Mouse (Mus musculus) lung, adult 2 months (tissue): ENCODE data around the gene Dedd. TPM values are rescaled to one million over a fixed set of nuclear protein-coding genes. Genes with fewer than 3 reads are reported as not detected.

ENCODE experiments used
- DNase-seq: peaks from one replicate; pipeline ENCODE4 v3.0.0; 2022
- H3K4me1 ChIP-seq: fragments of 200-500 bp; 2 replicates; pipeline ENCODE4 v1.6.1; 2011; ENCODE audit warnings: low read length; ENCODE audit not compliant: control insufficient read depth, insufficient read depth
- H3K4me3 ChIP-seq: fragments of 200-500 bp; replicated peaks from 2 replicates; pipeline ENCODE3; 2011; ENCODE audit warnings: low read depth, mild to moderate bottlenecking, control low read depth, low read length; ENCODE audit errors: extremely low read depth
- CTCF ChIP-seq: fragments of 200-500 bp; IDR thresholded peaks from 2 replicates; pipeline ENCODE4 v1.5.1; 2011; ENCODE audit warnings: mild to moderate bottlenecking, low read length, control low read depth; ENCODE audit not compliant: insufficient read depth
- POLR2A ChIP-seq: fragments of 200-500 bp; IDR thresholded peaks from 2 replicates; pipeline ENCODE4 v1.6.1; 2011; ENCODE audit warnings: low read depth, mild to moderate bottlenecking, control low read depth, low read length, borderline replicate concordance; ENCODE audit errors: extremely low read depth
- whole genome bisulfite sequencing: fragments of 180-500 bp; shearing (Covaris S2); methylation state at CpG from one replicate; pipeline ENCODE4 v1.1.7; 2018; 5-methylcytosine and 5-hydroxymethylcytosine counted together
- polyA plus RNA-seq: library from polyadenylated mRNA; depleted of rRNA; stranded (reverse); fragments of >200 nt; gene quantifications from 2 replicates; pipeline ENCODE4 v1.2.3, GENCODE M21; 2012

The Dedd gene
- polyA plus RNA-seq, 1 experiment, result 47.0 TPM

DNA sequence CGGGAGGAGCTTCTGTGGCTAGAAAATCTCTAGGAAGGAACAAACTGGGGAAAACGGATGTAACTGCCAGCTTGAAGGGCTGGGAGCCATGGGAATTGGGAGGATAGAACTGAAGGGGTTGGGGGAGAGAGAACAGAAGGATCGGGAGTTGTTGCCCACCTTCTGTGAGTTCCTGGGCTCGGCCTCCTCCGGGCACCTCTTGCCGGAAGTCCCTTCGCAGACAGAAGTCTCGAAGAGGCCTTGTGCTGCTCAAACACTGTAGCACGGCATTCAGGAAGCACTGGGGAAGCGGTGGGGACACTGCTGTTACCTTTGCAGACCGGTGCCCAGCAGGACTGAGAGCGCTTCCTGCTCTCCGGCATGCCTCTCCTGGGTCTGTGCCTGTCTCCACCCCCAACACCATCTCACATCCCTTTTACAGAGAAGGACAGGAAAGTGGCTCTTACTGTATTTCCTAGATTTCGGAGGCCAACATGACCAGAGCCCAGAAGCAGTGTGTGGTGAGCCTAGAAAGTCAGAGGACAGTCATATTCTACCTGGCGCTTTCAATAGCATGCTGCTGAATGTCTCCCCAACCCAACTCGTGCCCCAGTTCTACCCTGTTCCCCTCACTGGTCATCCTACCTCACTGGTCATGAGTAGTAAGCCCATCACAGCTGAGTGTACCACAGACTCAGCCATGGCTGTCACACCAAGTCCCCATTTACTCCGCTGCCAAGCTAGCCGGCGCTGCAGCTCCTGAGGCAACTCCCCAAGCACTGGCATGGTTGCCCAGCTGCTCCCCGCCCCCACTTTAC, 43.7 kb upstream of the Dedd start:
- no peak for DNase-seq
- 75% methylated on average over 20 of the region's 20 CpGs for WGBS
- Histone ChIP-seq H3K4me3 (no peak overlapping the region), H3K4me1 (peaks cover 9% of the 10 kb centered on the region)
- TF ChIP-seq CTCF, result no peak
- no peak for TF ChIP-seq POLR2A

DNA sequence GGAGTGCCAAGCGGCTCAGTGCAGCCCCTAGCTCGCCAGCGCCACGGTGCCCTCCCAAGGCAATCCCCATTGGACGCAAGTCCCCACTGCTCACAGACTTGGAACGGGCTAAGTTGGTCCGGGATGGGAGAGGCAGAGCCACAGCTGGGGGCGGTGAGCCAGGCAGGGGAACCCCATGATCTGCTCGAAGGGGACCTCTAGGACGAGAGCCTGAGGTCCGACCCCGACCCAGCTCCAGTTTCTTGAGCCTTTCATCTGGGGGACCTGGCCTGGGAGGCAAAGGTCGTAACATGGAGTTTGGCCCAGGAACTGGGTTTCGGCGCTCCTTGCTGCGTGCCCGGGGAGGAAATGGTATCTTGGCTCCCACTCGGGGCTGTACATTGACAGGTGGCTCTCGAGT, 42.4 kb upstream of the Dedd start:
- TF ChIP-seq POLR2A, result no peak
- TF ChIP-seq CTCF, result no peak
- 88% methylated on average over 19 of the region's 19 CpGs for WGBS
- Histone ChIP-seq H3K4me1 (peaks cover 7% of the 10 kb centered on the region), H3K4me3 (no peak overlapping the region)
- DNase-seq, result no peak

DNA sequence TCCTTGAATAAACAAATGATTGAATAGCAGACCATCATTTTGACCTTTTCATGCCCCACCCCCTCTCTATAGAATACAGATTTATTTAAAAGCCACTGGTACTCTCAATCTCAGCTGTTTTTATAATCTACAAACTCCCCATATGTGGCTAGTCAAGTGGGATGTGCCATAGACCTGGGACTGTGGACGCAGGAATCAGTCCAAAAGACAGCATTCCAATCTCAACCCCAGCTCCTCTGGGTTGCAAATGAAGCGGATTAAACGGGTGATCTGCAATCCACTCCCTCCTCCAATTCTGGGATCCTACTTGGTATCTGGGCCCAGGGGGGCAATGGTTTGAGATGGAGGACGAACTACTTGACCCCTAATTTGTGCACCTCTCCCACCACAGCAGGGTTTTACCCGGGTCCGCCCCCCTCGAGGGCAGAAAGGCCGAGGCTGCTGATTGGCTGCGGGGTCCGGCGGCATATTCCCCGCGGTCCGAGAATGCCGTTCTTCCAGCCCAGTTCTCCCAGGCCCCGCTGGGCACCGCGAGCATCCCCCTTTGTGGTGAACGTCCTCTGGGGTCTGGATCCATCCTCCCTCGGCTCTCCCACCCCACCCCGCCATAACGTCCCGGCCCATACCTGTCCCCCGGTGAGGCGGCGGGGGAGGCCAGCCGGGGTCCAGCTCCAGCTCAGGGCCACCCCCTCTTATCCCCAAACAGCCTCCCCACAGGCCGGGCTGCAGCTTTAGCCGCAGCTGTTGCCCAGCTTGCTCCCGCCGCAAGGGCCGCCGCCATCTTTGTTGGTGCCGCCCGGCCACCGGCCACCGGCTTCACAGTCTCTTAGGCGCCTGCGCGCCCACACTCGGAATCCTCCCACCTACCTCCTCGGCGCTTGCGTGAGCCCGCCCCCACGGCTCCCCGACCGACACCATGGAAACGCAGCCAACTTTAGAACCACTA, 41.5 kb upstream of the Dedd start, which contains the start of gene Usp21:
TSS of gene Usp21 (minus strand) at position 856 of the 946 bp plus-strand sequence.
- 1% methylated on average over 49 of the region's 49 CpGs for WGBS
- TF ChIP-seq POLR2A (peak; percentile 68; the same call in 1 of the 2 replicates), CTCF (no peak)
- peak; percentile 88 for DNase-seq

GRCm38 (mm10) chr1:171288328-171288727, 40.6 kb upstream of the Dedd start:
- WGBS, result 68% methylated on average over 4 of the region's 4 CpGs
- DNase-seq, result no peak
- H3K4me1 ChIP-seq, result peaks cover 4% of the 10 kb centered on the region
- TF ChIP-seq CTCF, result no peak
- no peak for TF ChIP-seq POLR2A
- H3K4me3 ChIP-seq, result no peak overlapping the region

More for the DNA sequence above, 41.5 kb upstream of the Dedd start, which contains the start of gene Usp21:
- H3K4me3 ChIP-seq, result peak within 1 kb of the TSS; percentile 92
- H3K4me1 ChIP-seq, result peaks cover 4% of the 10 kb centered on the region

- H3K4me3 ChIP-seq, result no peak overlapping the region
- DNase-seq, result no peak
- TF ChIP-seq POLR2A (no peak), CTCF (no peak)
- 70% methylated on average over 3 of the region's 3 CpGs for WGBS
- peaks cover 3% of the 10 kb centered on the region; the same call in 1 of the 2 replicates for H3K4me1 ChIP-seq
These were observed 35.6 kb upstream of the Dedd start for GRCm38 (mm10) chr1:171293351-171293750.

GRCm38 (mm10) chr1:171293906-171294297, 35.0 kb upstream of the Dedd start:
- 33% methylated on average over 5 of the region's 5 CpGs for WGBS
- Histone ChIP-seq H3K4me1 (peaks cover 3% of the 10 kb centered on the region; the same call in 1 of the 2 replicates), H3K4me3 (peak overlapping the region; percentile 99)
- TF ChIP-seq CTCF (no peak), POLR2A (no peak)
- DNase-seq, result no peak

GRCm38 (mm10) chr1:171294298-171295062, 34.5 kb upstream of the Dedd start, which contains the start of gene Ufc1:
Gene Ufc1, minus strand, starts transcription at chr1:171295024.
- TF ChIP-seq POLR2A (peak; percentile 65; the same call in 1 of the 2 replicates), CTCF (no peak)
- peak; percentile 87 for DNase-seq
- Histone ChIP-seq H3K4me1 (peaks cover 3% of the 10 kb centered on the region; the same call in 1 of the 2 replicates), H3K4me3 (peak within 1 kb of the TSS; percentile 99)
- under 1% methylated on average over 42 of the region's 42 CpGs for WGBS

GRCm38 (mm10) chr1:171295063-171295402, 33.9 kb upstream of the Dedd start:
- WGBS, result 12% methylated on average over 3 of the region's 3 CpGs
- no peak for DNase-seq
- H3K4me1 ChIP-seq, result peaks cover 3% of the 10 kb centered on the region; the same call in 1 of the 2 replicates
- H3K4me3 ChIP-seq, result peak overlapping the region; percentile 99
- no peak for TF ChIP-seq POLR2A
- no peak for TF ChIP-seq CTCF
